Mouse (Mus musculus) skeletal muscle tissue, adult 2 months (tissue): ENCODE measurements around the gene Plekho2.

Source experiments
- DNase-seq: peaks from one replicate; pipeline ENCODE4 v3.0.0-alpha.2; 2012; ENCODE audit warnings: low read depth, low spot score

Gene Plekho2

GRCm38 (mm10) chr9:65555001-65555405 lies 24.8 kb downstream of the Plekho2 start:
- DNase-seq = no peak

- no peak for DNase-seq
Observed at GRCm38 (mm10) chr9:65552711-65553110, 27.1 kb downstream of the Plekho2 start.

- no peak for DNase-seq
Observed at GRCm38 (mm10) chr9:65552141-65552540, 27.7 kb downstream of the Plekho2 start.

DNA sequence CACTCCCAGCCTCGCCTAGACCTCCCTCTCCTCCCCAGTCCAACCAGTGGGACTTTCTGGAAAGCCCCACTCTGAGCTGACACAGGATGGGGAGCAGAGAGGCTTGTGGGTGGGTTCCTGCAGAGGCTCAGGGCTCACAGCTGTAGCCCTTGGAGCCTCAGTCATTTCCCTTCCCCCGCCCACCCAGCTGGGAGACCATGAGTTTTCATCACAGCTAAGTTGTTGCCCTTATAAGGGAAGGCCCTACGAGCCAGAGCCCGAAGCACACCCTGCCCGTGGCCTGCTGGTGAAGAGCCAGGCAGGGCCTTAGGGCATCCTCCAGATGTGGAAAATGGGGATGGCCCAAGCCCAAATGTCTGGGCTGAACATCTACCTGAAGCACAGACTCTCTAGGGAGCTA lies 28.8 kb downstream of the Plekho2 start:
- DNase-seq = peak; percentile 91

DNA sequence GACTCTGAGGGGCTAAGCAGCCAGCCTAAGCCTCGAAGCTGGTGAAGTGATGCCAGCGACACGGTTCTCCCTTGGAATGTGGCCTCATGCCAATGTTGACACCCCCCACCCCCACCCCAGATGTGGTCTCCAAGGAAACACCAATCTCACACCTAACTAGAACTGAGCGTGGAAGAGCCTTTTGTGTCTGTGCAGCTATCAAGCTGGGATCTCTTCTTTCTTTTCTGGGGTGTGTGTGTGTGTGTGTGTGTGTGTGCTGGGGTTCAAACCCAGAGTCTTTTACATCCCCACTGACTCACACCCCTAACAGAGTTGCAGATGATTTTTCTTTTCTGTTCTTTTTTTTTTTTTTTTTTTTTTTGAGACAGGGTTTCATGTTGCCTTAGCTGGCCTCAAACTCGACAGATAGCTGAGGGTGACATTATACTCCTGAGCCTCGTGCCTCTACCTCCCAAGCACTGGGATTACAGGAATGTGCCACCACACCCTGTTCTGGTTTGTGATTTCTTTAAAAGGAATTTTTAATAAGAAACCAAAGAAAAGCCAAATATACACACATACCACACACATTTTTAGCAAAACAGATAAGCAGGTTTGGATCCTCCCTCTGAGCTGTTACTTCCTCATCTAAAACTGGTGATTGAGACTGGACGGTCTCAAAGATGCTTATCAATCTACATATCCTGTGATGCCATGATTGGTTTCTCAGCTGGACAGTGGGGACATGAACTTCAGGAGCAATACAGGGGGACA lies 29.6 kb downstream of the Plekho2 start:
- no peak for DNase-seq

- DNase-seq = no peak
Observed at GRCm38 (mm10) chr9:65549643-65550042, 30.2 kb downstream of the Plekho2 start.

DNA sequence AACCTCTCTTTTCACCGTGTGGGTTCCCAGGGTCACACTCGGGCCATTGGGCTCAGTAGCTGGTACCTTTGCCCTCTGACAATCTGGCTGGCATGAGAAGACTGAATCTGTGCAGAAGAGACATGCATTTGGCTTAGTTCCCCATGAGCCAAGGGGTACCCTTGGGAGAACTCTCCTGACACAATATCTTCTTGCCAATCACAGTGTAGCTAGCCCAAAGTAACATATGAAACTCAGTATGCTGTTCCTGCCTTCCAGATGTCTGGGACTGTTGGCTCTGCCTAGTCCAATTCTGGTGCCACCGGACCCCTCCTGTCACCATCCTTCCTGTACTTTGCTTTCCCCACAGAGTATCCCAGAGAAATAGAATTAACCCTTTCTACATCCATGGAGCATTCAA lies 30.7 kb downstream of the Plekho2 start:
- DNase-seq = no peak

DNA sequence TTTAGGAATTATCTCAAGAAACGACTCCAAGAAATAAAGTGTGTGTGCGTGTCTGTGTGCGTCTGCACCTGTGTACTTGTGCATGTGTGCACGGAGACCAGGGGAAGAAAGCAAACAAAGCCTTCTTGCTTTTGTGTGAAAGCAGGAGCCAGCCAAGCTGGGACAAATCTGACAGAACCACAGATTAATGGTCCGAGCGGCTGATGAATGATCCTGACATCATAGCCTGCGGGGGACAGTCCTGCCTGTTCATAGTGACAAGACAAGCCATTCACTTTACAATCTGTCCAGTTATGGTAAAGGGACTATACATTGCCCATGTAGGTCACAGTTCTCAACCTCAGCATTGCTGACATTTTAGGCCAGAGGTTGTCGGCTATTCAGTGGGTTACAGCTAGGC lies 31.5 kb downstream of the Plekho2 start:
- DNase-seq = no peak

DNA sequence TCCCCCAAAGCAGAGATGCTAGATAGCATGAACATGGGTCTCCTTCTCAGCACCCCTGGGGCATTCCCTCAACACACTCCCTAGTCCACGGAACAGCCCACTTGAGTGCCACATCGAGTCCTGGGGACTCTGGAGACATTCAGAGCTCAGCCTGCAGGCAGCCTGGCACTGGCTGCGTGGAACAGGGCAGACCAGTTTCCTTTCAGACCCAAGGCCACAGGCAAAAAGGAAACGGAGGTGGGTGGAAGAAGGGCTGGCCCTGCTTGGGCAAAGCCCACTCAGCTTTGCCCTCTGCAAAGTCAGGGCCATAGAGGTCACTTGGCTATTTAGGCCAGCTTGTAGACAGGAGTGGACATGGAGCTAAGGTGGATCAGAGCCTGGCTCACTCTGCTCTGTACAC lies 32.0 kb downstream of the Plekho2 start:
- DNase-seq = no peak

GRCm38 (mm10) chr9:65547111-65547510 lies 32.7 kb downstream of the Plekho2 start:
- DNase-seq = no peak

- DNase-seq = no peak
Observed at GRCm38 (mm10) chr9:65546413-65546695, 33.5 kb downstream of the Plekho2 start.

DNA sequence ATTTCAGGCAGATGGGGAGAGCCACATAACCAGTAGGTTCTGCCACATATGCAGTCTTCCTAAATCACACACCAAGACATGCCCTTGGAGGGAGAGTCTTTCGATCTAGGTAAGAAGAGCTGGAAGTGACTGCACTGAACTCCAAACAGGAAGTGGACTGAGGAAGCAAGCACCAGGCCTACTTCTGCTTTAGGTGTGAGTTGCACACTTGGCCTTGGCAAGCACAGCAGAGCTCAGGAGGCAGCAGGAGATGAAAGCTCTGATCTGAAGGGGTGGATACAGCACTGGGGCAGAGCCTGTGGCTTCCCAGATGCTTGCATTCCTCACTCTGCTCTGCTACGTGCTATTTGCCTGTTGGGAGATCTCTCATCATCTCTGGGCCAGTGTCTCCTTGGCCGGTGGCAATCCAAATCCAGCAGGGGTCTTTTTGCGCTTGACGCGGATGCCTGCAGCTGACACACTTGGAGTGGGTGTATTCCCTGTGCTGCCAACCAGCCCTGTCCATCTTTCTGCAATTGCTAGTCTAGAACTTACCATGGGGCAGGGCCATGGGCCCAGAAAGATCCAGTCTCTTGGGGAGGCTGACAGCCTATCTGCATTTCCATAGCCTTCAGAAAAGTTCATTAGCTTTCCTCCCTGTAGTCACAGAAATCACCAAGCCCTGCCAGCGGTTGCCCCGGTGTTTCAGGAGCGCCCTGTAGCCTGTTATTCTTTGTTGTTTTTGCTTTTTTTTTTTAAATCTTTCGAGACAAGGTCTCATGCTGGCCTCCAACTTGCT lies 34.0 kb downstream of the Plekho2 start:
- DNase-seq = no peak

- DNase-seq = no peak
Observed at GRCm38 (mm10) chr9:65542111-65542524, 37.7 kb downstream of the Plekho2 start.

DNA sequence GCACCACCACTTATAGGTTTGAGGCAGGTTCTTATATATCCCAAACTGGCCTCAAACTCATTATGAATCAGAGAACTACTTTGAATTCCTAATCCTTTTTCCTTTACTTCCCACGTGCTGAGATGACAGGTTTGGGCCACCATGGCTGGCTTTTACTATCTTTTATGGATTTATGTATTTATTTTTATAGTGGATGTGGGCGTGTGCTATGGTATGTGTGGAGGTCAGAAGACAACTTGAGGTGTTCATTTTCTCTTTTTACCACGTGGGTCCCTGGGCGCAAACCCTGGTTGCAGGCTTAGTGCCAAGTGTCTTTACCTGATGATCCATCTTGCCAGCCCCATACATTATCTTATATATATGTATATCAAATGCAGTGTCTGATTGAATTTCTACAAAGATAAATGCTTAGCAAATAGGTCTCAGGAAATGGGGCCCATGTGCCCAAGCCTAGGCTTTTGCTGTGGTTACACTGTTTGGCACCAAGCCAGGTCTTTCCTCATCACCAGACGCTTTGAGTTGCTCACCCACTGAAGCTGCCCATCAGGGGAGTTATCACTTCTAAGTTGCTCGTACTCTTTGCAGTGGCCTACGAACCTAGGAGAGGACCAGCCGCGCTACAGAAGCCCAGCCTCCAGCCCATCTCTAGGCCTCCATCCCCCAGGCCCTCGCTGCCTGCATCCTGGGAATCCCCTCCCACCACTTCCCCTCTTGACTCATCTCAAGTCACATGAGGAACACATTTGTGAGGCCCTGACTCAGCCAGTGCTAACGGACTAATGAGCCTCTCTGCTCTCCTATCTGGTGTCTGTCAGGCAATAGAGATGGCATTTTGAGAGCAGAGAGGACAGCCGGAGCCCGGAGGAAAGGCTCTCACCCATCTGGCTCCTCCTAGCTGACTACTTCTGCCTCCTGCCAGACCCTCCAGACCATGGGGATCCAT lies 38.4 kb downstream of the Plekho2 start:
- peak; percentile 70 for DNase-seq

- no peak for DNase-seq
Observed at GRCm38 (mm10) chr9:65539697-65540096, 40.1 kb downstream of the Plekho2 start.

GRCm38 (mm10) chr9:65537901-65538630 lies 41.8 kb downstream of the Plekho2 start:
- DNase-seq = no peak

- DNase-seq = no peak
Observed at GRCm38 (mm10) chr9:65536491-65536890, 43.3 kb downstream of the Plekho2 start.

GRCm38 (mm10) chr9:65535789-65536469 lies 43.9 kb downstream of the Plekho2 start:
- DNase-seq = no peak

- DNase-seq = peak; percentile 64
Observed at GRCm38 (mm10) chr9:65535191-65535722, 44.6 kb downstream of the Plekho2 start.

GRCm38 (mm10) chr9:65534111-65534510 lies 45.7 kb downstream of the Plekho2 start:
- no peak for DNase-seq

- no peak for DNase-seq
Observed at GRCm38 (mm10) chr9:65532986-65533385, 46.9 kb downstream of the Plekho2 start.
